Mouse (Mus musculus): ENCODE measurements at regions not wholly inside any gene's neighbourhood (a gene's known extent, or its start where the extent isn't known, plus 50 kb on each side); places are given as distances from the start of the nearest gene placed in this dataset.

DNA sequence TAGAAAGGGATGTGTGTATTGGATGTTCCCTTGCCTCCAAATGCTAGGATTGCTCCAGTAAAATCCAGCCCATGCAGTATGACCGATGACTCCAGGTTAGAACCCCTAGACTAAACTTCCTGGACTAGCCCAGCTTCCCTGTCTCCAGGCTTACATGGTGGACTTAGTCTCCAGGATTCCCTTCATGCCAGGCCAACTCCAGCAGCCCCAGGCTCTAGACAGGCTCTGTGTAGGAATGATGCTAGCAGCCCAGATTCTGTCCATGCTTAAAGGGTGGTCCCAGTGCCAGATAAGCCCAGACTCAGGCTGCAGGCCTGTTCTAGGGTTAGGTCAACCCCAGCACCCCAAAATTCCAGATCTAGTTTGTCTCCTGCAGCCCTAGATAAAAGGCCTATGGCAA, 196.3 kb upstream of the Tas2r119 start:
- TF ChIP-seq CTCF (IDR thresholded peaks at IDR 0.05; ENCODE audit: low read depth) (no peak), EP300 (IDR thresholded peaks at IDR 0.05; ENCODE audit: low read depth) (no peak)
- no peak for ATAC-seq (ENCODE audit: insufficient read depth)
- Histone ChIP-seq H3K4me3 (ENCODE audit: insufficient read depth in 1 of 2, low read depth in 2 of 2, low read length in 2 of 2) (no peak overlapping the region), H3K9ac (replicated peaks) (no peak overlapping the region), H3K36me3 (replicated peaks; ENCODE audit: control insufficient read depth, insufficient read depth, low read depth) (no peaks in the 10 kb centered on the region), H3K9me3 (ENCODE audit: control insufficient read depth, low read length) (no peaks in the 10 kb centered on the region), H3K27me3 (ENCODE audit: control insufficient read depth, insufficient read depth, low read length) (no peaks in the 10 kb centered on the region), H3K27ac (no peak overlapping the region), H3K4me1 (replicated peaks; ENCODE audit: control insufficient read depth in 2 of 2, insufficient read depth in 2 of 2, low read length in 1 of 2) (no peaks in the 10 kb centered on the region), H3K4me2 (ENCODE audit: low read depth) (no peak overlapping the region)
- no peak for DNase-seq (ENCODE audit: low read depth in 3 of 3, low spot score in 3 of 3)
- 52% methylated on average over 1 of the region's 1 CpGs for WGBS (ENCODE audit: insufficient replicate concordance)

GRCm38 (mm10) chr15:31987291-31987690, 189.8 kb upstream of the Tas2r119 start:
- H3K36me3 ChIP-seq (replicated peaks; ENCODE audit: control insufficient read depth, insufficient read depth, low read depth): no peaks in the 10 kb centered on the region
- no peak for ATAC-seq (ENCODE audit: insufficient read depth)
- 41% methylated on average over 3 of the region's 3 CpGs for WGBS (ENCODE audit: insufficient replicate concordance)
- H3K9ac ChIP-seq (replicated peaks): no peak overlapping the region
- H3K4me3 ChIP-seq (ENCODE audit: insufficient read depth in 1 of 2, low read depth in 2 of 2, low read length in 2 of 2): no peak overlapping the region
- H3K4me2 ChIP-seq (ENCODE audit: low read depth): no peak overlapping the region
- no peaks in the 10 kb centered on the region for H3K4me1 ChIP-seq (replicated peaks; ENCODE audit: control insufficient read depth in 2 of 2, insufficient read depth in 2 of 2, low read length in 1 of 2)
- DNase-seq (ENCODE audit: low read depth in 3 of 3, low spot score in 3 of 3): no peak
- no peak for TF ChIP-seq EP300 (IDR thresholded peaks at IDR 0.05; ENCODE audit: low read depth)
- TF ChIP-seq CTCF (IDR thresholded peaks at IDR 0.05; ENCODE audit: low read depth): no peak
- no peak overlapping the region for H3K27ac ChIP-seq
- H3K9me3 ChIP-seq (ENCODE audit: control insufficient read depth, low read length): no peaks in the 10 kb centered on the region
- no peaks in the 10 kb centered on the region for H3K27me3 ChIP-seq (ENCODE audit: control insufficient read depth, insufficient read depth, low read length)

GRCm38 (mm10) chr15:31989093-31989492, 188.0 kb upstream of the Tas2r119 start:
- H3K9me3 ChIP-seq (ENCODE audit: control insufficient read depth, low read length): no peaks in the 10 kb centered on the region
- H3K27me3 ChIP-seq (ENCODE audit: control insufficient read depth, insufficient read depth, low read length): no peaks in the 10 kb centered on the region
- TF ChIP-seq CTCF (IDR thresholded peaks at IDR 0.05; ENCODE audit: low read depth) (no peak), EP300 (IDR thresholded peaks at IDR 0.05; ENCODE audit: low read depth) (no peak)
- no peaks in the 10 kb centered on the region for H3K36me3 ChIP-seq (replicated peaks; ENCODE audit: control insufficient read depth, insufficient read depth, low read depth)
- 43% methylated on average over 2 of the region's 2 CpGs for WGBS (ENCODE audit: insufficient replicate concordance)
- no peak for DNase-seq (ENCODE audit: low read depth in 3 of 3, low spot score in 3 of 3)
- H3K4me2 ChIP-seq (ENCODE audit: low read depth): no peak overlapping the region
- no peak for ATAC-seq (ENCODE audit: insufficient read depth)
- H3K4me3 ChIP-seq (ENCODE audit: insufficient read depth in 1 of 2, low read depth in 2 of 2, low read length in 2 of 2): no peak overlapping the region
- H3K9ac ChIP-seq (replicated peaks): no peak overlapping the region
- H3K27ac ChIP-seq: no peak overlapping the region
- H3K4me1 ChIP-seq (replicated peaks; ENCODE audit: control insufficient read depth in 2 of 2, insufficient read depth in 2 of 2, low read length in 1 of 2): no peaks in the 10 kb centered on the region

GRCm38 (mm10) chr15:31989593-31990290, 187.3 kb upstream of the Tas2r119 start:
- DNase-seq (ENCODE audit: low read depth in 3 of 3, low spot score in 3 of 3): no peak
- TF ChIP-seq CTCF (IDR thresholded peaks at IDR 0.05; ENCODE audit: low read depth) (no peak), EP300 (IDR thresholded peaks at IDR 0.05; ENCODE audit: low read depth) (no peak)

GRCm38 (mm10) chr15:31997996-31998395, 179.1 kb upstream of the Tas2r119 start:
- Histone ChIP-seq H3K27ac (no peak overlapping the region), H3K9ac (replicated peaks) (no peak overlapping the region), H3K4me2 (ENCODE audit: low read depth) (no peak overlapping the region), H3K4me3 (ENCODE audit: insufficient read depth in 1 of 2, low read depth in 2 of 2, low read length in 2 of 2) (no peak overlapping the region), H3K27me3 (ENCODE audit: control insufficient read depth, insufficient read depth, low read length) (no peaks in the 10 kb centered on the region), H3K4me1 (replicated peaks; ENCODE audit: control insufficient read depth in 2 of 2, insufficient read depth in 2 of 2, low read length in 1 of 2) (no peaks in the 10 kb centered on the region), H3K36me3 (replicated peaks; ENCODE audit: control insufficient read depth, insufficient read depth, low read depth) (no peaks in the 10 kb centered on the region), H3K9me3 (ENCODE audit: control insufficient read depth, low read length) (no peaks in the 10 kb centered on the region)
- 69% methylated on average over 2 of the region's 2 CpGs for WGBS (ENCODE audit: insufficient replicate concordance)
- ATAC-seq (ENCODE audit: insufficient read depth): no peak
- no peak for DNase-seq (ENCODE audit: low read depth in 3 of 3, low spot score in 3 of 3)
- TF ChIP-seq CTCF (IDR thresholded peaks at IDR 0.05; ENCODE audit: low read depth): no peak
- TF ChIP-seq EP300 (IDR thresholded peaks at IDR 0.05; ENCODE audit: low read depth): no peak

More at GRCm38 (mm10) chr15:31989593-31990290, 187.3 kb upstream of the Tas2r119 start:
- no peak overlapping the region for H3K9ac ChIP-seq (replicated peaks)
- no peak overlapping the region for H3K27ac ChIP-seq
- H3K27me3 ChIP-seq (ENCODE audit: control insufficient read depth, insufficient read depth, low read length): no peaks in the 10 kb centered on the region
- no peaks in the 10 kb centered on the region for H3K36me3 ChIP-seq (replicated peaks; ENCODE audit: control insufficient read depth, insufficient read depth, low read depth)
- no peak overlapping the region for H3K4me2 ChIP-seq (ENCODE audit: low read depth)
- H3K9me3 ChIP-seq (ENCODE audit: control insufficient read depth, low read length): no peaks in the 10 kb centered on the region
- ATAC-seq (ENCODE audit: insufficient read depth): no peak
- H3K4me1 ChIP-seq (replicated peaks; ENCODE audit: control insufficient read depth in 2 of 2, insufficient read depth in 2 of 2, low read length in 1 of 2): no peaks in the 10 kb centered on the region
- WGBS (ENCODE audit: insufficient replicate concordance): 60% methylated on average over 6 of the region's 6 CpGs
- H3K4me3 ChIP-seq (ENCODE audit: insufficient read depth in 1 of 2, low read depth in 2 of 2, low read length in 2 of 2): no peak overlapping the region
